Mouse (Mus musculus): ENCODE measurements around the gene Birc5. TPM values are rescaled to one million over a fixed set of nuclear protein-coding genes. Genes with fewer than 3 reads are reported as not detected.

Gene Birc5
- polyA plus RNA-seq, 1 experiment = 11.6 TPM

DNA sequence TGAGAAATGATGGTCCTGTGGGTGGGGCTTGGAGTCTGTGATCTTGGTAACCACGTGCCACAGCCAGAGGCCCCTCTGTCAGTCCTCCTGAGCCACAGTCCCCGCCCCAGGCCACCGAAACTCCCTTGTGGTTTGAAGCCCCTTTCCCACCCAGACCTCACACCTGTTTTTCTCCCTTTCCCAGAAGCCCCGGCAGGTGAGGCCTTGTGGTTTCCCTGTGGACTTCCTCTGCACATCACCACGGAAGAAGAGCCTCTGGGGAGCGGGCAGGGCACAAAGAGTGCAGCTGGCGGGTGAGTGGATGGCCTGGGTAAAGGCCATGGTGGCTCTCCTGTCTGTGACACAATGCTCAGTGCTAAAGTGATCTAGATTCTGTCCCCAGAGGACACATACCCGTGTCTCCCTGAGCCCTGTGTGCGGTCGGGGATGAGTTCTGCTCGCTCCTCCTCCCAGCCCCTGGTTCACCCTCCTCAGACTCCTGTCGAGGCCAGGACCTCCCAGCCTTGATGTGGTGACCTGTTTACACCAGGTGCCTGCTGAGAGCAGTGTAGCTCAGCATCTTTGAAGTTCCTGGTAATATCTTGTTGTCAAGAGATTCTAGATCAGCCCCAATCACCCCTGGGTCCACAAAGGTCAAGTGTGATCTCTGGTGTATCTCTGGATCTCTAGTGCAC is 23.0 kb downstream of the Birc5 start:
- Histone ChIP-seq H3K4me1 (ENCODE audit: control insufficient read depth, insufficient read depth, insufficient read length) (peaks cover 21% of the 10 kb centered on the region; the same call in 1 of the 2 replicates), H3K4me3 (ENCODE audit: extremely low read depth, insufficient read depth, insufficient read length) (peak overlapping the region; percentile 25; the same call in 1 of the 2 replicates)
- WGBS = 11% methylated on average over 12 of the region's 12 CpGs

GRCm38 (mm10) chr11:117872861-117873608 is 24.0 kb downstream of the Birc5 start, which contains the start of gene Tha1:
TSS of gene Tha1 (minus strand) at chr11:117873481.
- TF ChIP-seq CTCF (IDR thresholded peaks at IDR 0.05; ENCODE audit: extremely low read depth, insufficient read depth, insufficient read length, insufficient replicate concordance) = no peak
- peak; percentile 22; the same call in 1 of the 2 replicates for TF ChIP-seq POLR2A (IDR thresholded peaks at IDR 0.05; ENCODE audit: low read depth, low read length)
- 3% methylated on average over 51 of the region's 51 CpGs for WGBS
- H3K36me3 ChIP-seq (ENCODE audit: control insufficient read depth, insufficient read depth, low read length) = no peaks in the 10 kb centered on the region
- DNase-seq (ENCODE audit: low read depth in 1 of 2, low spot score in 2 of 2) = peak in 1 of 2 experiments; percentile 51
- H3K27me3 ChIP-seq (ENCODE audit: control insufficient read depth, insufficient read depth, low read length) = no peaks in the 10 kb centered on the region
- peak within 1 kb of the TSS; percentile 69 for H3K4me3 ChIP-seq (ENCODE audit: extremely low read depth, insufficient read depth, insufficient read length)
- H3K4me1 ChIP-seq (ENCODE audit: control insufficient read depth, insufficient read depth, insufficient read length) = peaks cover 26% of the 10 kb centered on the region; the same call in 1 of the 2 replicates
- H3K27ac ChIP-seq (ENCODE audit: insufficient read depth, low read length) = peak within 1 kb of the TSS; percentile 92

More for the DNA sequence above, 23.0 kb downstream of the Birc5 start:
- no peaks in the 10 kb centered on the region for H3K27me3 ChIP-seq (ENCODE audit: control insufficient read depth, insufficient read depth, low read length)
- TF ChIP-seq CTCF (IDR thresholded peaks at IDR 0.05; ENCODE audit: extremely low read depth, insufficient read depth, insufficient read length, insufficient replicate concordance) (no peak), POLR2A (IDR thresholded peaks at IDR 0.05; ENCODE audit: low read depth, low read length) (no peak)
- no peaks in the 10 kb centered on the region for H3K36me3 ChIP-seq (ENCODE audit: control insufficient read depth, insufficient read depth, low read length)
- H3K27ac ChIP-seq (ENCODE audit: insufficient read depth, low read length) = peak overlapping the region; percentile 92
- DNase-seq (ENCODE audit: low read depth in 1 of 2, low spot score in 2 of 2) = peak; percentile 68 to 72

DNA sequence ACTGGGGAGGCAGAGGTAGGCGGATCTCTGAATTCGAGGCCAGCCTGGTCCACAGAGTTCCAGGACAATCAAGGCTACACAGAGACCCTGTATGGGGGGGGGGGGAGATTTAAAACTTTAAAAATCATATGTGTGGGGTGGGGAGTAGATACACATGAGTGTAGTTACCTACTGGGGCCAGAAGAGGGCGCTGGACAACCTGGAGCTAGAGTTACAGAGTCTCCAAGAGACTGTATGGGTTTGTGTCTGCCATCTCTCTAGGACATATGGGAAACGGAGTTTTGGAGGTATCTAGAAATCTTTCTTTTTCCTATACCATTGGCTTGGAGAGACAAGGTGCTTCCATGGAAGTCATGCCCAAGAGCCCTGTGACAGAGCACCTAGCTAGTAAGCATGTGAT is 25.4 kb downstream of the Birc5 start:
- no peak overlapping the region for H3K4me3 ChIP-seq (ENCODE audit: extremely low read depth, insufficient read depth, insufficient read length)
- TF ChIP-seq CTCF (IDR thresholded peaks at IDR 0.05; ENCODE audit: extremely low read depth, insufficient read depth, insufficient read length, insufficient replicate concordance) (no peak), POLR2A (IDR thresholded peaks at IDR 0.05; ENCODE audit: low read depth, low read length) (no peak)
- no peak for DNase-seq (ENCODE audit: low read depth in 1 of 2, low spot score in 2 of 2)
- H3K27me3 ChIP-seq (ENCODE audit: control insufficient read depth, insufficient read depth, low read length) = no peaks in the 10 kb centered on the region
- 59% methylated on average over 4 of the region's 4 CpGs for WGBS
- H3K36me3 ChIP-seq (ENCODE audit: control insufficient read depth, insufficient read depth, low read length) = no peaks in the 10 kb centered on the region
- no peak overlapping the region for H3K27ac ChIP-seq (ENCODE audit: insufficient read depth, low read length)
- peaks cover 39% of the 10 kb centered on the region; the same call in 1 of the 2 replicates for H3K4me1 ChIP-seq (ENCODE audit: control insufficient read depth, insufficient read depth, insufficient read length)

GRCm38 (mm10) chr11:117875681-117876080 is 26.6 kb downstream of the Birc5 start:
- DNase-seq (ENCODE audit: low read depth in 1 of 2, low spot score in 2 of 2) = no peak
- 79% methylated on average over 6 of the region's 6 CpGs for WGBS
- Histone ChIP-seq H3K27me3 (ENCODE audit: control insufficient read depth, insufficient read depth, low read length) (no peaks in the 10 kb centered on the region), H3K36me3 (ENCODE audit: control insufficient read depth, insufficient read depth, low read length) (no peaks in the 10 kb centered on the region), H3K4me1 (ENCODE audit: control insufficient read depth, insufficient read depth, insufficient read length) (peaks cover 45% of the 10 kb centered on the region; the same call in 1 of the 2 replicates), H3K27ac (ENCODE audit: insufficient read depth, low read length) (no peak overlapping the region), H3K4me3 (ENCODE audit: extremely low read depth, insufficient read depth, insufficient read length) (no peak overlapping the region)
- TF ChIP-seq CTCF (IDR thresholded peaks at IDR 0.05; ENCODE audit: extremely low read depth, insufficient read depth, insufficient read length, insufficient replicate concordance) = no peak
- no peak for TF ChIP-seq POLR2A (IDR thresholded peaks at IDR 0.05; ENCODE audit: low read depth, low read length)

DNA sequence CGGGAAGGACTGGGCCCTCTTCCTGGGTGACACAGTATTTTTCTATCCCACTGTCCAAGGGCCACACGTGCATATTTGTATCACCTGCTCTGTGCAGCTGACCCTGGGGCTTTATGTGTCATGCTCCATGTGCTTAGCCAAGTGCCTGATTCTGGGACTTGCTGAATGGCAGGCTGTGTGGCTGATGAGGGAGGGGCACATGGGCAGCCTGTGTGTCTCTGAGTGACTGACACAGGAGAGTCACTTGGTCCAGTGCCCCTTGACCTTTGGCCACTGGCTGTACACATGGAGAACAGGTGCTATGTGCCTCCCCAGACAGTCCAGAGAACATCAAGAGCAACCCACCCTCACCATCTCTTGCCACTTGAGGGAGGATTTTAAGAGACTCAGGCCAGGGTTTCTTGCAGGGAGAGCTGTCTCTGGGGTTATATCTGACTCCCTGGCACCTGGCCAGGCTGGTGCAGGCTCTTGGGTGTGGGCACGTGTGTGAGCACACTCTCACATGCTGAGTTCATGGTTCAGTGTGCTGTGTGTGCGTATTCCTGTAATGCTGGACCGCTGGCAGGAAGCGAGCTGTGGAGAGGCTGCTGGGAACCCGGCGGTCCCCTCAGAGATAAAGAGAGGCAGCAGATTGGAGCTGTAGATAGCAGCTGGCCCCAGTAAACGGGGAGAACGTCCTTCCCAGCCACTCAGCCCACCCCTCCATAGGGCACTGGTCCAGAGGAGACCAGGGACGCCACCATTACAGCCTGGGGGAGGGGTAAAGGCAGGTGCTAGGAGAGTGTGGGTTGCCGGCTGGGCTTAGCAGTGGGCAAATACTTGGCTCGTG is 29.1 kb downstream of the Birc5 start:
- no peaks in the 10 kb centered on the region for H3K27me3 ChIP-seq (ENCODE audit: control insufficient read depth, insufficient read depth, low read length)
- H3K4me1 ChIP-seq (ENCODE audit: control insufficient read depth, insufficient read depth, insufficient read length) = peaks cover 47% of the 10 kb centered on the region; the same call in 1 of the 2 replicates
- no peak for TF ChIP-seq CTCF (IDR thresholded peaks at IDR 0.05; ENCODE audit: extremely low read depth, insufficient read depth, insufficient read length, insufficient replicate concordance)
- no peak for TF ChIP-seq POLR2A (IDR thresholded peaks at IDR 0.05; ENCODE audit: low read depth, low read length)
- 0 out of 2 replicates have a peak overlapping the region, but pooled peaks have one; percentile 5 for H3K4me3 ChIP-seq (ENCODE audit: extremely low read depth, insufficient read depth, insufficient read length)
- peak overlapping the region; percentile 69 for H3K27ac ChIP-seq (ENCODE audit: insufficient read depth, low read length)
- peak; percentile 56 to 63 for DNase-seq (ENCODE audit: low read depth in 1 of 2, low spot score in 2 of 2)
- H3K36me3 ChIP-seq (ENCODE audit: control insufficient read depth, insufficient read depth, low read length) = no peaks in the 10 kb centered on the region
- 11% methylated on average over 13 of the region's 13 CpGs for WGBS

- no peaks in the 10 kb centered on the region for H3K27me3 ChIP-seq (ENCODE audit: control insufficient read depth, insufficient read depth, low read length)
Measured at GRCm38 (mm10) chr11:117878892-117879291, 29.8 kb downstream of the Birc5 start.

More at GRCm38 (mm10) chr11:117878892-117879291, 29.8 kb downstream of the Birc5 start:
- H3K27ac ChIP-seq (ENCODE audit: insufficient read depth, low read length) = peak overlapping the region; percentile 72
- DNase-seq (ENCODE audit: low read depth in 1 of 2, low spot score in 2 of 2) = peak in 1 of 2 experiments; percentile 31
- H3K4me3 ChIP-seq (ENCODE audit: extremely low read depth, insufficient read depth, insufficient read length) = no peak overlapping the region
- peaks cover 46% of the 10 kb centered on the region; the same call in 1 of the 2 replicates for H3K4me1 ChIP-seq (ENCODE audit: control insufficient read depth, insufficient read depth, insufficient read length)
- no peak for TF ChIP-seq POLR2A (IDR thresholded peaks at IDR 0.05; ENCODE audit: low read depth, low read length)
- TF ChIP-seq CTCF (IDR thresholded peaks at IDR 0.05; ENCODE audit: extremely low read depth, insufficient read depth, insufficient read length, insufficient replicate concordance) = no peak
- WGBS = 5% methylated on average over 8 of the region's 8 CpGs
- H3K36me3 ChIP-seq (ENCODE audit: control insufficient read depth, insufficient read depth, low read length) = no peaks in the 10 kb centered on the region

All from spleen, adult 2 months (tissue).